10 mouse cellular contexts compared by ENCODE assay signal in genomic region chr6:3496210-3496609, GRCm38 (mm10). TPM values are rescaled to one million over a fixed set of nuclear protein-coding genes. Genes with fewer than 3 reads are reported as not detected.
DNase-seq lines count a peak whose midpoint lies in the region; ATAC-seq and TF ChIP-seq lines count a peak whose summit lies in the region.
"Had no signal": no experiment of that assay in that cellular context is flagged by ENCODE, and none has a peak within 500 bp of the region (broad histone marks: within the 10 kb centered on the region; RNA-seq: fewer than 3 reads in every experiment).

No protein-coding gene starts in this region.

- H3K4me2 ChIP-seq in hindbrain, postnatal 0 days (ENCODE audit: low read depth, low read length), result no peak overlapping the region
- no peak overlapping the region for H3K4me2 ChIP-seq in forebrain, embryonic 13.5 days
- H3K4me2 ChIP-seq: limb, embryonic 12.5 days had no signal

- no peak overlapping the region for H3K9ac ChIP-seq in hindbrain, postnatal 0 days (replicated peaks; ENCODE audit: low read length)
- no peak overlapping the region for H3K9ac ChIP-seq in forebrain, embryonic 13.5 days
- H3K9ac ChIP-seq: limb, embryonic 12.5 days had no signal

- no peak overlapping the region for H3K27ac ChIP-seq in hindbrain, postnatal 0 days
- no peak overlapping the region for H3K27ac ChIP-seq in hindbrain, embryonic 10.5 days
- H3K27ac ChIP-seq in testis, adult 2 months (ENCODE audit: control insufficient read depth, insufficient read depth, low read depth, low read length), result no peak overlapping the region
- H3K27ac ChIP-seq in forebrain, embryonic 13.5 days, result no peak overlapping the region
- H3K27ac ChIP-seq: limb, embryonic 12.5 days had no signal

- WGBS in hindbrain, postnatal 0 days, result 3% methylated on average over 2 of the region's 2 CpGs
- 6% methylated on average over 2 of the region's 2 CpGs for WGBS in hindbrain, embryonic 10.5 days
- WGBS in forebrain, embryonic 13.5 days, result 1% methylated on average over 2 of the region's 2 CpGs

- peaks cover 4% of the 10 kb centered on the region for H3K4me1 ChIP-seq in hindbrain, postnatal 0 days (ENCODE audit: insufficient read depth, low read length)
- H3K4me1 ChIP-seq in hindbrain, embryonic 10.5 days (replicated peaks), result peaks cover 16% of the 10 kb centered on the region
- peaks cover 5% of the 10 kb centered on the region for H3K4me1 ChIP-seq in testis, adult 2 months (ENCODE audit: control insufficient read depth, insufficient read depth, low read length)
- H3K4me1 ChIP-seq in forebrain, embryonic 13.5 days, result peaks cover 12% of the 10 kb centered on the region

- no peaks in the 10 kb centered on the region for H3K36me3 ChIP-seq in hindbrain, postnatal 0 days (ENCODE audit: insufficient read depth, low read length)
- H3K36me3 ChIP-seq in hindbrain, embryonic 10.5 days, result no peaks in the 10 kb centered on the region
- no peaks in the 10 kb centered on the region for H3K36me3 ChIP-seq in testis, adult 2 months (ENCODE audit: control insufficient read depth, insufficient read depth, low read length)
- H3K36me3 ChIP-seq in forebrain, embryonic 13.5 days (ENCODE audit: poor library complexity, severe bottlenecking), result no peaks in the 10 kb centered on the region
- H3K36me3 ChIP-seq: limb, embryonic 12.5 days had no signal

- peak; percentile 88 for DNase-seq in hindbrain, postnatal 0 days (ENCODE audit: low spot score)
- no peak for DNase-seq in hindbrain, embryonic 10.5 days (ENCODE audit: low spot score)
- DNase-seq in testis, postnatal 14 days (ENCODE audit: low spot score), result no peak
- peak; percentile 18 for DNase-seq in T-cell, adult 2 months (ENCODE audit: low spot score)
- peak; percentile 22 to 26 for DNase-seq in layer of hippocampus, postnatal 10 days (ENCODE audit: low spot score in 2 of 2)
- DNase-seq in frontal cortex, postnatal 25 days (ENCODE audit: low spot score in 2 of 2), result no peak

- no peaks in the 10 kb centered on the region for H3K9me3 ChIP-seq in hindbrain, postnatal 0 days (ENCODE audit: low read length)
- no peaks in the 10 kb centered on the region for H3K9me3 ChIP-seq in hindbrain, embryonic 10.5 days
- H3K9me3 ChIP-seq in forebrain, embryonic 13.5 days (replicated peaks), result no peaks in the 10 kb centered on the region
- H3K9me3 ChIP-seq: limb, embryonic 12.5 days had no signal

- peak; percentile 76 for TF ChIP-seq CTCF in hindbrain, postnatal 0 days (IDR thresholded peaks at IDR 0.05; ENCODE audit: low read depth)
- TF ChIP-seq CTCF in testis, adult 2 months (IDR thresholded peaks at IDR 0.05; ENCODE audit: control insufficient read depth, insufficient read depth, insufficient replicate concordance, low read depth, low read length), result peak; percentile 10; the same call in 1 of the 2 replicates

- no peak for ATAC-seq in hindbrain, postnatal 0 days
- no peak for ATAC-seq in forebrain, embryonic 13.5 days

- no peak overlapping the region for H3K4me3 ChIP-seq in hindbrain, postnatal 0 days (ENCODE audit: low read length)
- H3K4me3 ChIP-seq in hindbrain, embryonic 10.5 days, result no peak overlapping the region
- no peak overlapping the region for H3K4me3 ChIP-seq in testis, adult 2 months (ENCODE audit: control insufficient read depth, low read depth, low read length)
- no peak overlapping the region for H3K4me3 ChIP-seq in forebrain, embryonic 13.5 days
- H3K4me3 ChIP-seq: erythroblast, embryonic 14.5 days; limb, embryonic 12.5 days had no signal

- H3K27me3 ChIP-seq in hindbrain, postnatal 0 days (ENCODE audit: insufficient read depth, low read length), result no peaks in the 10 kb centered on the region
- H3K27me3 ChIP-seq in hindbrain, embryonic 10.5 days (ENCODE audit: insufficient read depth, poor library complexity, severe bottlenecking), result no peaks in the 10 kb centered on the region
- H3K27me3 ChIP-seq in testis, adult 2 months (ENCODE audit: control insufficient read depth, insufficient read depth, low read length), result no peaks in the 10 kb centered on the region
- H3K27me3 ChIP-seq in forebrain, embryonic 13.5 days, result no peaks in the 10 kb centered on the region
- H3K27me3 ChIP-seq: limb, embryonic 12.5 days had no signal

- TF ChIP-seq POLR2A in testis, adult 2 months (IDR thresholded peaks at IDR 0.05; ENCODE audit: control insufficient read depth, low read depth, low read length), result no peak

RNA-seq across cellular contexts. Expression of gene Hepacam2, which starts 1.9 kb away (rescaled TPM):
- total RNA-seq in hindbrain, postnatal 0 days (2014; rRNA removed), result 0.42 and 3.0 TPM in 2 replicates
- 0.97 and 1.3 TPM in 2 replicates for polyA plus RNA-seq in hindbrain, postnatal 0 days (2015; fragmentation: Nextera tagmentation; extraction: Ambion mirVana)
- polyA plus RNA-seq in hindbrain, embryonic 10.5 days (2016; fragmentation: Nextera tagmentation; extraction: Ambion mirVana), result 0.37 and 1.5 TPM in 2 replicates
- 7.8 and 9.6 TPM in 2 replicates for polyA plus RNA-seq in testis, adult 2 months (2012; rRNA removed)
- total RNA-seq in layer of hippocampus, postnatal 10 days (2021), result under 1 TPM; 0.30 to 0.87 TPM
- 1.1 and 1.9 TPM in 2 replicates for polyA plus RNA-seq in forebrain, embryonic 13.5 days (2015; fragmentation: Nextera tagmentation; extraction: Ambion mirVana)
- polyA plus RNA-seq: erythroblast, embryonic 14.5 days had no signal

RNA-seq across cellular contexts. Expression of gene Vps50, which starts 2.0 kb away (rescaled TPM):
- 31.7 and 68.1 TPM in 2 replicates for total RNA-seq in hindbrain, postnatal 0 days (2014; rRNA removed)
- 44.2 and 45.4 TPM in 2 replicates for polyA plus RNA-seq in hindbrain, postnatal 0 days (2015; fragmentation: Nextera tagmentation; extraction: Ambion mirVana)
- 36.1 and 37.0 TPM in 2 replicates for polyA plus RNA-seq in hindbrain, embryonic 10.5 days (2016; fragmentation: Nextera tagmentation; extraction: Ambion mirVana)
- 3.8 and 5.9 TPM in 2 replicates for polyA plus RNA-seq in testis, adult 2 months (2012; rRNA removed)
- total RNA-seq in layer of hippocampus, postnatal 10 days (2021), result 10 to 100 TPM; 51.6 to 52.0 TPM
- polyA plus RNA-seq in forebrain, embryonic 13.5 days (2015; fragmentation: Nextera tagmentation; extraction: Ambion mirVana), result 46.2 and 48.5 TPM in 2 replicates

Comparison
In these comparisons a context has a peak if more than half of its experiments do, and no peak if none do; other contexts are left out.
1. DNase-seq: peak in hindbrain, postnatal 0 days (single experiment), T-cell, adult 2 months (single experiment) and layer of hippocampus, postnatal 10 days (2 of 2); none in hindbrain, embryonic 10.5 days (single experiment), testis, postnatal 14 days (single experiment) and frontal cortex, postnatal 25 days (0 of 2).